Mouse (Mus musculus) intestine, embryonic 14.5 days (tissue): ENCODE data around the gene Gm9736. TPM values are rescaled to one million over a fixed set of nuclear protein-coding genes. Genes with fewer than 3 reads are reported as not detected.
"Not testable (repeated sequence)": the region's sequence is repeated elsewhere in the genome, so short reads cannot be mapped to it uniquely, and the experiment has no call there.

Experiments used
- ATAC-seq: fragments of 200-750 bp; cut with Nextera tagmentation; replicated peaks from 2 replicates; pipeline ENCODE4 v1.8.0; 2017; ENCODE audit warnings: low read depth, moderate number of reproducible peaks, moderate TSS enrichment, moderate library complexity; ENCODE audit not compliant: low FRiP score, low TSS enrichment
- DNase-seq: peaks from one replicate; pipeline ENCODE4 v3.0.0-alpha.2; 2018; ENCODE audit warnings: low spot score
- H3K27ac ChIP-seq: fragments of 300-500 bp; sonication (generic); 2 replicates; pipeline ENCODE4 v1.5.1; 2014; ENCODE audit warnings: low read depth, mild to moderate bottlenecking, control low read depth
- H3K27me3 ChIP-seq: fragments of 300-500 bp; sonication (generic); replicated peaks from 2 replicates; pipeline ENCODE4 v1.6.1; 2014; ENCODE audit warnings: low read length, control low read depth; ENCODE audit not compliant: control insufficient read depth, insufficient read depth
- H3K36me3 ChIP-seq: fragments of 300-500 bp; sonication (generic); 2 replicates; pipeline ENCODE4 v1.6.1; 2014; ENCODE audit warnings: low read length, control low read depth; ENCODE audit not compliant: control insufficient read depth, insufficient read depth
- H3K4me1 ChIP-seq: fragments of 300-500 bp; sonication (generic); replicated peaks from 2 replicates; pipeline ENCODE4 v1.6.1; 2014; ENCODE audit warnings: low read length, control low read depth, mixed read lengths; ENCODE audit not compliant: control insufficient read depth, insufficient read depth
- H3K4me2 ChIP-seq: fragments of 300-500 bp; sonication (generic); 2 replicates; pipeline ENCODE4 v1.6.1; 2014; ENCODE audit warnings: low read length
- H3K4me3 ChIP-seq: fragments of 300-500 bp; sonication (generic); 2 replicates; pipeline ENCODE4 v1.5.1; 2014; ENCODE audit warnings: low read depth, low read length, control low read depth, mixed read lengths
- H3K9ac ChIP-seq: fragments of 300-500 bp; sonication (generic); 2 replicates; pipeline ENCODE4 v1.6.1; 2014; ENCODE audit warnings: mild to moderate bottlenecking, low read length
- H3K9me3 ChIP-seq: fragments of 300-500 bp; sonication (generic); 2 replicates; pipeline ENCODE4 v1.6.1; 2016; ENCODE audit warnings: low read length, control low read depth; ENCODE audit not compliant: control insufficient read depth
- WGBS: fragments of 180-500 bp; shearing (Covaris S2); extraction: QIAGEN DNeasy Blood & Tissue Kit; methylation state at CpG from one replicate; pipeline ENCODE4 v1.1.7; 2014; 5-methylcytosine and 5-hydroxymethylcytosine counted together
- polyA plus RNA-seq: library from polyadenylated mRNA; unstranded; fragments of >200 nt; fragmentation: Nextera tagmentation; extraction: Ambion mirVana; gene quantifications from 2 replicates; pipeline ENCODE4 v1.2.1, GENCODE M21; 2014

The Gm9736 gene
- polyA plus RNA-seq = not detected in 2 replicates

DNA sequence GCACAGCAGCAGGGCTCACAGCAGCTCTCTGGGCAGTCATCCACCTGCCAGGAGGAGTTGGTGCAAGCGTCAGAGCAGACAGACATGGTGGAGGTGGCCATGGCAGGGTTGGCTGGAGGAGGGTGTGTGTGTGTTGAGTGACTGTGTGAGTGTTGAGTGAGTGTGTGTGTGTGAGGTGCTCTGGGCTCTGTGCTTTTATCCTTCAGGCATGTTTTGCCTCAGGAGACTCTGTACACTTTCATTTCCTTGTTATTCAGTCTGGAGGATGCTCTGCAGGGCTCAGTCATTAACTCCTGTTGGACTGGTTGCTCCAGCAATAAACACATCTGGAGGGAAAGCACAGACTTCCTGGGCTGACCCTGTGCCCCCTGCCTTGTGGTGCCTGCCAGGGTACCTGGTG is at the start of gene Gm9736:
Gene Gm9736 (minus strand): TSS at position 101 of the 400 bp plus-strand sequence.
- H3K27ac ChIP-seq, DNase-seq, H3K27me3 ChIP-seq, H3K4me3 ChIP-seq, H3K4me1 ChIP-seq, H3K9ac ChIP-seq, H3K9me3 ChIP-seq, H3K4me2 ChIP-seq, ATAC-seq, H3K36me3 ChIP-seq: not testable (repeated sequence)
- 57% methylated on average over 1 of the region's 1 CpGs for WGBS

DNA sequence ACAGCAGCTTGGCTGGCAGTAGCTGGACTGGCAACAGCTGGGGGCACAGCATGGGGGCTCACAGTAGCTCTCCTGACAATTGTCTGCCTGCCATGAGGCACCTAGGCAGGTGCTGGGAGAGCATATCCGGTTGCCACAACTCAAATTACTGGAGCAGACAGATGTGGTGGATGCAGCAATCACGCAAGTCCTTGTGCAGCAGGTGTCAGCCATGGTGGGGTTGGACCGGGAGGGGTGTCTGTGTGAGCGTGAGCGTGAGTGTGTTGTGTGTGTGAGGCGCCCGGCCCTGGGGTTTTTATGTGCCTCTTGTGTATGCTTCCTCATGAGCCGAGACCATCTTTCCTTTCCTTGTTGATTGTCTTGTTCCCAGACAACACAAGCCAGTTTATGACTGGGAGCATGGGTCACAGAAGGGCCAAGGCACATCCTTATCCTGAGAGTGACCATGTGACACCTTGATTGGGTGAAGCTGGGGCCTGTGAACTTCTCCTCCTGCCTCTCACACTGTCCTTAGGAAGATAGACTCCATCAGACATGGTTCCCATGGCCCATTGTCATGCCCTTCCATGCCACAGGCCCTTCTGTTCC is 47.9 kb upstream of the Gm9736 start, which contains the start of gene Gm19668:
Gene Gm19668 (minus strand): TSS at position 213 of the 588 bp plus-strand sequence.
- DNase-seq (peak; percentile 52), ATAC-seq (no peak)
- 50% methylated on average over 8 of the region's 8 CpGs for WGBS
- Histone ChIP-seq H3K4me1 (no peaks in the 10 kb centered on the region), H3K27ac (no peak within 1 kb of the TSS), H3K4me3 (no peak within 1 kb of the TSS), H3K27me3 (no peaks in the 10 kb centered on the region), H3K36me3 (no peaks in the 10 kb centered on the region), H3K9ac (no peak within 1 kb of the TSS), H3K9me3 (no peaks in the 10 kb centered on the region), H3K4me2 (no peak within 1 kb of the TSS)

DNA sequence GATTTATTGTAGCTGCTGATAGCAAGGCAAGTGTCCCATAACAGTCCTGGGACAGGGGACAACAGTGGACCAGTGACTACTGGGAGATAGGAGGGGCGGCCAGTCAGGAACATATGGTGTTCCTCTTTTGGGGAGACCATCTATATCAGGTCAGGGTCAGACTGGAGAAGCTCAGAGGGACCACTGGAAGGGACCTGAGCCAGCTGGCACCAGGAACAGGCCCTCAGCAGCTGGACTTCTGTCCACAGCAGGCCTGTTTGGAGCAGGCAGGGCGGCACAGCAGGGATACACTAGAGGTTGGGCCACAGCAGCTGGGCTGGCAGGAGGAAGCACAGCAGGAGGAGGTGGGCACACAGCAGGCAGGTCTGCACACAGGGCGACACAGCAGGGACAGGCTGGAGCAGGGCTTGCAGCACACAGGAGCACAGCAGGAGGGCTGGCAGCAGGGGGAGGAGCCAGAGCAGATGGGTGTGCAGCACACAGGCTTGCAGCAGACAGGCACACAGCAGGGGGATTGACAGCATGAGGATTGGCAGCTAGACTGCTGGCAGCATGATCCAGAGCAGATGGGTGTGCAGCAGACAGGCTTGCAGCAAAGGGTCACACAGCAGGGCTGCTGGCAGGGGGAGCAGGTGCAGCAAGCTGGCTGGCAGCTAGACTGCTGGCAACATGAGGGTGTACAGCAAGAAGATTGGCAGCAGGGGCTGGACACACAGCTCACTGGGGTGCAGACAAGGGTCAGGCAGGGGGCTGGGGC is 47.2 kb upstream of the Gm9736 start:
- not testable (repeated sequence) for H3K9me3 ChIP-seq, ATAC-seq, H3K9ac ChIP-seq, DNase-seq, H3K4me3 ChIP-seq, H3K4me1 ChIP-seq, H3K4me2 ChIP-seq, H3K27ac ChIP-seq, H3K36me3 ChIP-seq, H3K27me3 ChIP-seq
- 46% methylated on average over 3 of the region's 3 CpGs for WGBS

DNA sequence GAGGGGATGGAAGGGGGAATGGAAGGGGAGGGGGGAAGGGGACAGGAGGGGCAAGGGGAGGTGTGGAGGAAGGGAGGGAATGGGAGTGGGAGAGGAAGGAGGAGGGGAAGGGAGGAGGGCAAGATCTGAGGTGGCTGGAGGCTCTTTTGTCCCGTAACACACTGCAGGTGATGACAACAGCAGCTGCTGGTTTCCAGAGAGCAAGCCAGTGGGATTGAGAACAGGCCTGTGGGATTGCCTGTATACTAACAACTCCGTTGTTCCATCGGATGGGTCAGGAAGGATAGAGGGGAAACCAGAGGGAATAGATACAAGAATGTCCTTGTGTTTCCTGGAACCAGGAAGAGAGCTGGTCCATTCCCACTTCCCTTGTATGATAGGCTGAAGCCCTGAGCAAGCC is 46.5 kb upstream of the Gm9736 start:
- Histone ChIP-seq H3K4me2 (no peak overlapping the region), H3K4me3 (no peak overlapping the region), H3K9me3 (no peaks in the 10 kb centered on the region), H3K27me3 (no peaks in the 10 kb centered on the region), H3K9ac (no peak overlapping the region), H3K27ac (no peak overlapping the region), H3K4me1 (no peaks in the 10 kb centered on the region), H3K36me3 (no peaks in the 10 kb centered on the region)
- DNase-seq = no peak
- WGBS = 24% methylated on average over 3 of the region's 3 CpGs
- no peak for ATAC-seq

DNA sequence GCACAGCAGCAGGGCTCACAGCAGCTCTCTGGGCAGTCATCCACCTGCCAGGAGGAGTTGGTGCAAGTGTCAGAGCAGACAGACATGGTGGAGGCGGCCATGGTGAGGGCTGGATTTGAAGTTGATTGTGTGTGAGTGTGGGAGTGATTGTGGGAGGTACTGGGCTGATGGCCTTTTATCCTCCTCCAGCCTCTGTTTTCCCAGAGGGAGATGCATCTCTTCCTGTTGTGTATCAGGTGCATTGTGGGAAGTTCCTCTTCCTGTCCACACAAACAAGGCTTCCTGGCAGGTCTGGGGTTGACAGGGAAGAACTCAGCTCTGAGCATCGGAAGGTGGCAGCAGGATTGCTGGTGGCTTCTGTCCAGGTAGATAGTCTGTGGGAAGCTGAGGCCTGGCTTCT is 43.8 kb upstream of the Gm9736 start, which contains the start of gene Gm9639:
Gene Gm9639 (minus strand): TSS at position 101 of the 400 bp plus-strand sequence.
- no peak for ATAC-seq
- Histone ChIP-seq H3K4me1 (no peaks in the 10 kb centered on the region), H3K4me2 (no peak within 1 kb of the TSS), H3K36me3 (no peaks in the 10 kb centered on the region), H3K27ac (no peak within 1 kb of the TSS), H3K4me3 (no peak within 1 kb of the TSS), H3K9ac (no peak within 1 kb of the TSS), H3K9me3 (no peaks in the 10 kb centered on the region), H3K27me3 (no peaks in the 10 kb centered on the region)
- 57% methylated on average over 2 of the region's 2 CpGs for WGBS
- no peak for DNase-seq

DNA sequence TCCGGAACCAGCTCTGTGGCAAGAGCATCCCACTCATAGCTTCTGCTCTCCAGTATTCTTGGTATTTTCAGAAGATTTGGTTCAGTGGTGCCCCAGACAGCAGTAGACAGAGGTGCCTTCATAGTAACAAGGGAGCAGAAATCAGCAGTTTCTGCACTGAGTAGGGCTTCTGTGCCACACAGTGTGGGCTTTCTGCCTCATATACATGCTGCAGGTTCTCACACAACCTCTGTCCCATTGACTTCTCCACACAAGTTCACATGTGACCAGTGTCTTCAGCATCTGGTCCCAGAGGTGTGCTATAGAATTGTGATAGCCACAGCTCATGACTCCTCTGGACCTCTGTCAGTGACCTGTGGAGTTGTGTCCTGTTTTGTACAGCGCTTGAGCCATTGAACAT is 37.5 kb upstream of the Gm9736 start:
- no peaks in the 10 kb centered on the region for H3K27me3 ChIP-seq
- H3K9me3 ChIP-seq = no peaks in the 10 kb centered on the region
- no peaks in the 10 kb centered on the region for H3K36me3 ChIP-seq
- 81% methylated on average over 2 of the region's 2 CpGs for WGBS
- no peak overlapping the region for H3K27ac ChIP-seq
- no peak overlapping the region for H3K4me3 ChIP-seq
- DNase-seq = no peak
- no peak overlapping the region for H3K9ac ChIP-seq
- H3K4me2 ChIP-seq = no peak overlapping the region
- no peaks in the 10 kb centered on the region for H3K4me1 ChIP-seq
- ATAC-seq = no peak

DNA sequence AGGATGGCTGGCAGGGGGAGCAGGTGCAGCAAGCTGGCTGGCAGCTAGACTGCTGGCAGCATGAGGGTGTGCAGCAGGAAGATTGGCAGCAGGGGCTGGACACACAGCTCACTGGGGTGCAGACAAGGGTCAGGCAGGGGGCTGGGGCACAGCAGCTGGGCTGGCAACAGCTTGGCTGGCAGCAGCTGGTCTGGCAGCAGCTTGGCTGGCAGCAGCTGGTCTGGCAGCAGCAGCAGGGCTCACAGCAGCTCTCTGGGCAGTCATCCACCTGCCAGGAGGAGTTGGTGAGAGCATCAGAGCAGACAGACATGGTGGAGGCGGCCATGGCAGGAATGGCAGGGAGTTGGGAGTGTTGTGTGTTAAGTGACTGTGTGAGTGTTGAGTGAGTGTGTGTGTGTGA is 36.7 kb upstream of the Gm9736 start, which contains the start of gene Gm7137:
Gene Gm7137 (minus strand): TSS at position 325 of the 400 bp plus-strand sequence.
- not testable (repeated sequence) for H3K27ac ChIP-seq, H3K4me2 ChIP-seq, H3K9me3 ChIP-seq, ATAC-seq, DNase-seq, H3K9ac ChIP-seq, H3K36me3 ChIP-seq, H3K27me3 ChIP-seq, H3K4me1 ChIP-seq, H3K4me3 ChIP-seq
- no CpG with 5 or more reads among the region's 1 CpGs for WGBS

DNA sequence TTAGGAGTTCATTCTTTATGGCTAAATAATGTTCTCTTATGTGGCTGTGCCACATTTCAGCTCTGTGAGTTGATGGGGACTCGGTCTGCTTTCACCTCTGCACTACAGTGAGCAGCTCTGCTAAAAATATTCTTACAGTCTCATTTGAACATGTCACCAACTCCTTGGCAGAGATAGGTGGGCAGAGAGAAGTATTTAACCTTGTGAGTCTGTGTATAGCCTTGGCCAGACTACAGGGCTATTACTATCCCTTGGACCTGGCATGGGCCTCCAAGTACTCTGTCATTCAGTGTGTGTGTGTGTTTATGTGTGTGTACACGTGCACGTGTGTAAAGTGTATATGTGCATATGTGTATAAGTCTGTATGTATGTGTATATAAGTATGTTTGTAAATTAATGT is 32.2 kb upstream of the Gm9736 start:
- H3K27me3 ChIP-seq, DNase-seq, H3K4me3 ChIP-seq, H3K4me2 ChIP-seq, H3K27ac ChIP-seq, H3K36me3 ChIP-seq, H3K9me3 ChIP-seq, H3K9ac ChIP-seq, H3K4me1 ChIP-seq, ATAC-seq: not testable (repeated sequence)
- 95% methylated on average over 1 of the region's 3 CpGs for WGBS
